Mouse (Mus musculus): ENCODE results near the gene Trpv5. TPM values are rescaled to one million over a fixed set of nuclear protein-coding genes. Genes with fewer than 3 reads are reported as not detected.

The Trpv5 gene
- total RNA-seq, 2 experiments from 2014 or later: not detected

GRCm38 (mm10) chr6:41676530-41676929, 4.0 kb downstream of the Trpv5 start:
- H3K27ac ChIP-seq: no peak overlapping the region
- intact Hi-C loops (cut with DNase I): no loop called here
- no peak for TF ChIP-seq CTCF (IDR thresholded peaks at IDR 0.05)
- no peak overlapping the region for H3K4me3 ChIP-seq
- no peak for DNase-seq

GRCm38 (mm10) chr6:41662320-41662719, 18.2 kb downstream of the Trpv5 start:
- intact Hi-C loops (cut with DNase I): no loop called here
- TF ChIP-seq CTCF (IDR thresholded peaks at IDR 0.05): peak; percentile 24; the same call in 1 of the 2 replicates

GRCm38 (mm10) chr6:41658487-41658886, 22.1 kb downstream of the Trpv5 start:
- DNase-seq: no peak
- Histone ChIP-seq H3K4me3 (no peak overlapping the region), H3K27ac (no peak overlapping the region)
- no peak for TF ChIP-seq CTCF (IDR thresholded peaks at IDR 0.05)
- intact Hi-C loops (cut with DNase I): no loop called here

More at GRCm38 (mm10) chr6:41662320-41662719, 18.2 kb downstream of the Trpv5 start:
- Histone ChIP-seq H3K27ac (no peak overlapping the region), H3K4me3 (no peak overlapping the region)
- no peak for DNase-seq

GRCm38 (mm10) chr6:41654648-41655047, 25.9 kb downstream of the Trpv5 start:
- DNase-seq: no peak
- no peak for TF ChIP-seq CTCF (IDR thresholded peaks at IDR 0.05)
- Histone ChIP-seq H3K4me3 (no peak overlapping the region), H3K27ac (no peak overlapping the region)
- intact Hi-C loops (cut with DNase I): no loop called here

- intact Hi-C loops (cut with DNase I): no loop called here
Observed at GRCm38 (mm10) chr6:41653173-41653572, 27.4 kb downstream of the Trpv5 start.

GRCm38 (mm10) chr6:41646672-41647071, 33.9 kb downstream of the Trpv5 start:
- no peak overlapping the region for H3K4me3 ChIP-seq
- intact Hi-C loops (cut with DNase I): no loop called here
- no peak overlapping the region for H3K27ac ChIP-seq

More at GRCm38 (mm10) chr6:41653173-41653572, 27.4 kb downstream of the Trpv5 start:
- DNase-seq: no peak
- no peak overlapping the region for H3K4me3 ChIP-seq
- H3K27ac ChIP-seq: no peak overlapping the region
- no peak for TF ChIP-seq CTCF (IDR thresholded peaks at IDR 0.05)

GRCm38 (mm10) chr6:41646220-41646619, 34.3 kb downstream of the Trpv5 start:
- H3K27ac ChIP-seq: no peak overlapping the region
- no peak overlapping the region for H3K4me3 ChIP-seq
- no peak for DNase-seq
- TF ChIP-seq CTCF (IDR thresholded peaks at IDR 0.05): no peak
- intact Hi-C loops (cut with DNase I): no loop called here

More at GRCm38 (mm10) chr6:41646672-41647071, 33.9 kb downstream of the Trpv5 start:
- DNase-seq: no peak
- no peak for TF ChIP-seq CTCF (IDR thresholded peaks at IDR 0.05)

- no peak for DNase-seq
- no peak overlapping the region for H3K27ac ChIP-seq
- intact Hi-C loops (cut with DNase I): no loop called here
- no peak overlapping the region for H3K4me3 ChIP-seq
- no peak for TF ChIP-seq CTCF (IDR thresholded peaks at IDR 0.05)
Observed at GRCm38 (mm10) chr6:41643227-41643626, 37.3 kb downstream of the Trpv5 start.

- H3K27ac ChIP-seq: no peak overlapping the region
- DNase-seq: no peak
- no peak for TF ChIP-seq CTCF (IDR thresholded peaks at IDR 0.05)
- no peak overlapping the region for H3K4me3 ChIP-seq
- intact Hi-C loops (cut with DNase I): no loop called here
Observed at GRCm38 (mm10) chr6:41642765-41643164, 37.8 kb downstream of the Trpv5 start.

- DNase-seq: no peak
Observed at GRCm38 (mm10) chr6:41641173-41641866, 39.2 kb downstream of the Trpv5 start.

GRCm38 (mm10) chr6:41640449-41640848, 40.1 kb downstream of the Trpv5 start:
- no peak for DNase-seq
- no peak overlapping the region for H3K4me3 ChIP-seq
- intact Hi-C loops (cut with DNase I): no loop called here
- H3K27ac ChIP-seq: no peak overlapping the region
- no peak for TF ChIP-seq CTCF (IDR thresholded peaks at IDR 0.05)

More at GRCm38 (mm10) chr6:41641173-41641866, 39.2 kb downstream of the Trpv5 start:
- intact Hi-C loops (cut with DNase I): no loop called here
- no peak overlapping the region for H3K27ac ChIP-seq
- H3K4me3 ChIP-seq: no peak overlapping the region
- TF ChIP-seq CTCF (IDR thresholded peaks at IDR 0.05): no peak

- H3K4me3 ChIP-seq: no peak overlapping the region
- DNase-seq: no peak
- intact Hi-C loops (cut with DNase I): no loop called here
- no peak for TF ChIP-seq CTCF (IDR thresholded peaks at IDR 0.05)
- H3K27ac ChIP-seq: no peak overlapping the region
Observed at GRCm38 (mm10) chr6:41637927-41638506, 42.6 kb downstream of the Trpv5 start.

GRCm38 (mm10) chr6:41637393-41637792, 43.2 kb downstream of the Trpv5 start:
- Histone ChIP-seq H3K27ac (no peak overlapping the region), H3K4me3 (no peak overlapping the region)
- TF ChIP-seq CTCF (IDR thresholded peaks at IDR 0.05): no peak
- DNase-seq: no peak
- intact Hi-C loops (cut with DNase I): no loop called here

- TF ChIP-seq CTCF (IDR thresholded peaks at IDR 0.05): no peak
- DNase-seq: no peak
- H3K4me3 ChIP-seq: no peak within 1 kb of the TSS
- intact Hi-C loops (cut with DNase I): no loop called here
- no peak within 1 kb of the TSS for H3K27ac ChIP-seq
Observed at GRCm38 (mm10) chr6:41636178-41636577, 44.4 kb downstream of the Trpv5 start, which contains the start of gene Trpv6. Trpv6 (minus strand) TSS chr6:41636405.
